Mouse (Mus musculus): ENCODE measurements at regions not wholly inside any gene's neighbourhood (a gene's known extent, or its start where the extent isn't known, plus 50 kb on each side); places are given as distances from the start of the nearest gene placed in this dataset.

DNA sequence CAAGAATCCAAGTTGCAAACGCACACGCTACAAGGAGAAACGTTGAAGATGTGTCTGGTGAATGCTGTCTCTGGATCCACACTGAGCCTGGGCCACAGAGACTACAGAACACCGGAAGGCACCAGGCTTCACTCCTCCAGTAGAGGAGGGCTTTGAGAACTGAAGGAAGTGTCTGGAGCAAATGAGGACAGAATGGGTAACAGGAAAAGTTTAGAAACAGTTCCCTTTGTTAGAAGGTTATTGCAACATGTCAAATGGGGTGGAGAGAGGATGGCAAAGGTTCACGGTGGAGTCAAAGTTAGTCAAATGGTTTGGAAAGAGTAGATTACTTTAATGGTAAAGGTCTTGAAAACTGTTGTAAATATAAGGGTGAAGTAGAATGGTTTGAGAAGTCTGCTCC, 247.1 kb upstream of the Jmjd1c start:
- TF ChIP-seq CTCF (IDR thresholded peaks at IDR 0.05; ENCODE audit: insufficient read depth, low read depth, low read length) = no peak
- TF ChIP-seq POLR2A (IDR thresholded peaks at IDR 0.05; ENCODE audit: insufficient read depth, low read depth, low read length) = no peak
